Mouse (Mus musculus) forebrain, embryonic 15.5 days (tissue): ENCODE results near the gene Kpna1. TPM values are rescaled to one million over a fixed set of nuclear protein-coding genes. Genes with fewer than 3 reads are reported as not detected.
"Not testable (repeated sequence)": the region's sequence is repeated elsewhere in the genome, so short reads cannot be mapped to it uniquely, and the experiment has no call there.

Experiments used
- ATAC-seq: fragments of 200-750 bp; cut with Nextera tagmentation; replicated peaks from 2 replicates; pipeline ENCODE4 v1.8.0; 2017; ENCODE audit warnings: mild to moderate bottlenecking, moderate TSS enrichment, moderate library complexity
- H3K27ac ChIP-seq: fragments of 300-500 bp; sonication (generic); replicated peaks from 2 replicates; pipeline ENCODE4 v1.5.1; 2015; ENCODE audit warnings: mild to moderate bottlenecking, inconsistent platforms
- H3K27me3 ChIP-seq: fragments of 300-500 bp; sonication (generic); 2 replicates; pipeline ENCODE4 v1.6.1; 2015; ENCODE audit warnings: inconsistent platforms
- H3K36me3 ChIP-seq: fragments of 300-500 bp; sonication (generic); 2 replicates; pipeline ENCODE4 v1.6.1; 2015; ENCODE audit warnings: mild to moderate bottlenecking, inconsistent platforms
- H3K4me1 ChIP-seq: fragments of 300-500 bp; sonication (generic); 2 replicates; pipeline ENCODE4 v1.6.1; 2015; ENCODE audit warnings: inconsistent platforms
- H3K4me2 ChIP-seq: fragments of 300-500 bp; sonication (generic); replicated peaks from 2 replicates; pipeline ENCODE4 v1.6.1; 2015; ENCODE audit warnings: mild to moderate bottlenecking, inconsistent platforms
- H3K4me3 ChIP-seq: fragments of 300-500 bp; sonication (generic); 2 replicates; pipeline ENCODE4 v1.5.1; 2015; ENCODE audit warnings: mild to moderate bottlenecking, inconsistent platforms
- H3K9ac ChIP-seq: fragments of 300-500 bp; sonication (generic); replicated peaks from 2 replicates; pipeline ENCODE4 v1.6.1; 2015; ENCODE audit warnings: mild to moderate bottlenecking, inconsistent platforms
- H3K9me3 ChIP-seq: fragments of 300-500 bp; sonication (generic); 2 replicates; pipeline ENCODE4 v1.6.1; 2016; ENCODE audit warnings: inconsistent platforms
- WGBS: fragments of 180-500 bp; shearing (Covaris S2); methylation state at CpG from one replicate; pipeline ENCODE4 v1.1.7; 2015; ENCODE audit warnings: mixed read lengths; 5-methylcytosine and 5-hydroxymethylcytosine counted together
- polyA plus RNA-seq: library from polyadenylated mRNA; unstranded; fragments of >200 nt; fragmentation: Nextera tagmentation; extraction: Ambion mirVana; gene quantifications from 2 replicates; pipeline ENCODE4 v1.2.1, GENCODE M21; 2015

The Kpna1 gene
- polyA plus RNA-seq, result 75.2 and 76.2 TPM in 2 replicates

DNA sequence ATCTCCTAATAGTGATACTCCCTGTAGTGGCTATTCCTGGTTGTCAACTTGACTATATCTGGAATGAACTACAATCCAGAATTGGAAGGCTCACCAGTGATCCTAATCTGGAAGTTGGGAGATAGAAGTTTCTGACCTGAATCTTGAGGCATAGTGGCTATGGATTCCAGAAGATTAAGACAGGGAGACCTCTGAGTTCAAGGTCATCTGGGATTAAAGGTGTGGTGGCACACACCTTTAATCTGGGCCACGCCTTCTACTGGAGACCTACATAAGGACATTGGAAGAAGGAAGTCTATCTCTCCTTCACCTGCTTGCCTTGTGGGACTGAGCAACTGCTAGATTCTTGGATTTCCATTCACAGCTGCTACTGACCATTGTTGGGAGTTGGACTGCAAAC, at the start of gene Kpna1:
Gene Kpna1 (plus strand): TSS at position 301 of the 400 bp plus-strand sequence.
- H3K36me3 ChIP-seq, result not testable (repeated sequence)

DNA sequence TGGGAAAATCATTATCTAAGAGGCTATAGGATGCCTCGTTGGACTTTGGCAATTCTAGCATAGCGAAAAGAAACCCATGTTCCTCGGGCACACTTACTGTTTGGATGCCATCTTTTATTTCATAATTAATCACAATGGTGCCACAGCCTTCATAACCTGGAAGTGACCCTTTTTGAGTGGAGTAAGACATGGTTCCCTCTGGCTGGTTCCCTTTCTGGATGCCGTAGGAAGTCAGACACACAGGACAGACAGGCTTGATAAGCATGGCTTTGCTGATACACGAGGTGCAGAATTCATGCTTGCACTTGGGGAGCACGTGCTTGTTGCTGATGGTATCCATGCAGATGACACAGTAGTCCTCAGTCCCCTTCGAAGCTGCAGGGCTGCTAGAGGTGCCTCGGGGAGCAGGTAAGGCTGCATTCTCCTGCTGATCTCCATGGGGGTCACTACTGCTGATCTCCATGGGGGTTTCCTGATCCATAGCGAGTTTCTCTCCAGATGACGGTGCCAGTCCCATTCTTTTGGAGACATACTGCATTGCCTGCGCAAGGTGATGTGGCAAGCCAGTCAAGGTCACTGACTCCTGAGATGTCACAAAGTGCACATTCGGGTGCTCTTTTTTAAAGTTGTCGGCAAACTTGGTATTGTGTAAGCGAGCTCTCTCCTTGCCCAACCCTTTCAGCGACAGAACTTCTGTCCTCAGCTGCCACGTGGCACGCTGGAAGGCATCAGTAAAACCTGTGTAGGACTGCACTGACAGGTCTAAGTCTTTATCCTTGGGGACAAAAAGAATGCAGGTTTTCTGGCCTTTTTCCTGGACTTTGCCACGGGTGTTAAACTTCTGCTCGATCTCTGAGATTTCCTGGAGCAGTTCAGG, 46.1 kb upstream of the Kpna1 start:
- no peak overlapping the region for H3K4me2 ChIP-seq
- WGBS, result 90% methylated on average over 19 of the region's 19 CpGs

More for the DNA sequence above, at the start of gene Kpna1:
- H3K9ac ChIP-seq, H3K4me2 ChIP-seq, H3K27ac ChIP-seq, H3K4me3 ChIP-seq, ATAC-seq, H3K27me3 ChIP-seq, H3K9me3 ChIP-seq, H3K4me1 ChIP-seq: not testable (repeated sequence)
- 92% methylated on average over 1 of the region's 1 CpGs for WGBS

DNA sequence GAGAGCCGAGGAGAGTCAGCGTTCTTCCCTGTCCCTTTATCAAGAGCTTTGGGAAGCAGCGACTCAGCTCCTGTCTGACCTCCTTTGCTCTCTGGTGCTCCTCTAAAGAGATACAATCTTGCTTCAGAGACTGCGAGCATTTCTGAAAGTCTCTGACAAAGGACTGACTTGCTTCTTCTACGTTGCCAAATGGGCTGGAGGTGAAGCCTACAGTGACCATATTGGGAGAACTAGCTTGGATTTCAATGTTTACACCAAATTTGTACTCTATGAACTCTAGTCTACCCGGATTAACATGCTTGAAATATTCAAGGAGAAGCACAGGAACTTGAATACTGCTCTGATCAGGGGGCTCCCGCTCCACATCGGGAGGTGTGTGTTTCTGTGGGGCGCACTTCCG, 45.4 kb upstream of the Kpna1 start:
- Histone ChIP-seq H3K4me1 (no peaks in the 10 kb centered on the region), H3K9me3 (no peaks in the 10 kb centered on the region), H3K4me2 (no peak overlapping the region), H3K36me3 (no peaks in the 10 kb centered on the region), H3K9ac (no peak overlapping the region), H3K27ac (no peak overlapping the region), H3K27me3 (no peaks in the 10 kb centered on the region), H3K4me3 (no peak overlapping the region)
- WGBS, result 88% methylated on average over 10 of the region's 10 CpGs
- ATAC-seq, result no peak

More for the DNA sequence above, 46.1 kb upstream of the Kpna1 start:
- no peak overlapping the region for H3K27ac ChIP-seq
- H3K27me3 ChIP-seq, result no peaks in the 10 kb centered on the region
- no peak for ATAC-seq
- no peak overlapping the region for H3K9ac ChIP-seq
- H3K4me3 ChIP-seq, result no peak overlapping the region
- no peaks in the 10 kb centered on the region for H3K4me1 ChIP-seq
- no peaks in the 10 kb centered on the region for H3K9me3 ChIP-seq
- no peaks in the 10 kb centered on the region for H3K36me3 ChIP-seq

DNA sequence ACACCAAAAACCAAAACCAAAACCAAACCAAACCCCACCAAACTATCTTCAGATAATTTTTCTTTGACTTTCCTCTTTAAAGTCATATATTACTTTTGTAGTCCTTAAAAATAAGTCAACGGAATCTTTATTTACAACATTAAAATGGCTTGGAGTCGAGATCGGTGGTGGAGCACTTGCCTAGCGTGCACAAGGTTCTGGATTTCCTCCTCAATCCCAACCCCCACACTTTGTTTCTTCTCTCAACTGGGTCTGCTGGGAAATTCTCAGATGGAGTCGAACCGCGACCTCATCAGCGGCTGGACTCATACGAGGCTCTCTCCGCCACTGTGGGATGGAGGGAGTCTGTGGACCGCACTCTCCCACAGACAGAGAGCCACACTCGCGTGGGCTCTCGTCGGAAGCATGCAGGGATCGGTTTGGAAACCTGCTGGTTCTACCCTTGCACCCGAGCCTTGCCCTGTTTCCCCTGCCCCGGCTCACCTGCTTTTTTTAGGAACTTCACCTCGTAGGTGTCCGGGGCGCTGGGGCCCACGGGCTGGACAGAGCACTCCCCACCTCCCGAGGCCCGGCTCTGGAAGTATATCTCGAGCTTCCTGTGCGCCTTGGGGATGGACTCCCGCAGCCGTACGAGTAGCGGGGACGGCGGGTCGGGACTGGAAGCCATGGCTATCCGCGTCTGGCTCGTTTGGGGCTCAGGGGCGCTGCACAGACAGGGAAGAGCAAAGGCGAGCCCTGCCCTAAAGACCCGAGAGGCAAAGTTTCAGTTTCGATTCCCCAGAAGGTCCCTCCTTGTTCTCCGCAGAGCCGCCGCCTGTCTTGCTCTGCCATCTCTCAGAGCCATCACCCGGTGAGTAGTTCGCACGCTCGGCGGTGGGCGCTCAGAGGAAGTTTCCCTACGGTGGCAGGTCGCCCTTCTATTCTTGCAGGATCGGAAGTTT, 40.1 kb upstream of the Kpna1 start, which contains the start of the genes Parp9 and Dtx3l:
Gene Parp9 (plus strand): TSS at position 260 of the 941 bp plus-strand sequence.
Gene Dtx3l (minus strand): TSS at position 941 of the 941 bp plus-strand sequence.
- Histone ChIP-seq H3K9me3 (no peaks in the 10 kb centered on the region), H3K4me2 (peak within 1 kb of the TSS; percentile 85), H3K4me3 (peak within 1 kb of the TSS; percentile 55), H3K27me3 (no peaks in the 10 kb centered on the region), H3K9ac (peak within 1 kb of the TSS; percentile 55), H3K4me1 (peaks cover 9% of the 10 kb centered on the region), H3K27ac (no peak within 1 kb of the TSS), H3K36me3 (no peaks in the 10 kb centered on the region)
- ATAC-seq, result peak; percentile 68; the same call in 1 of the 2 replicates
- under 1% methylated on average over 52 of the region's 52 CpGs for WGBS

DNA sequence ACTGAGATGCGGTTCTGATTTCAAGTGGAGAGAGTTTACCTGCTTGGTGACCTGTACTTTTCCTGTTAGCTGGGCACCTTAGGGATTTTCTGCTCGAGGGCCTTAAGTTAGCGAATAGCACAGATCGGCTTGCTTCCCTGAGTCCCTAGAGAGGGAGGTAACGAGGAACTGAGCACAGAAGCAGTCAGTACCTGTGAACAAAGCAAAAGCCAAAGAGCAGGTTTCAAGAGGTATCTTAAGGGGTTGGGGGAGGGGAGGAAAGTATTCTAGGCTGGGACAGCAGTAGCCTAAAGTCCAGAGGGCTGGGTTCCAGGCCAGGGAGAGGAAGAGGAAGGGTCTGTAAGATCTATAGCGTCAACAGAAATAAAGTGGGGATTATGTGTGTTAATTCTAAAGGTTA, 39.3 kb upstream of the Kpna1 start:
- Histone ChIP-seq H3K27ac (no peak overlapping the region), H3K4me1 (peaks cover 9% of the 10 kb centered on the region), H3K36me3 (no peaks in the 10 kb centered on the region), H3K4me3 (peak overlapping the region; percentile 55), H3K9me3 (no peaks in the 10 kb centered on the region), H3K27me3 (no peaks in the 10 kb centered on the region), H3K9ac (no peak overlapping the region), H3K4me2 (peak overlapping the region; percentile 85)
- no peak for ATAC-seq
- 4% methylated on average over 6 of the region's 6 CpGs for WGBS

DNA sequence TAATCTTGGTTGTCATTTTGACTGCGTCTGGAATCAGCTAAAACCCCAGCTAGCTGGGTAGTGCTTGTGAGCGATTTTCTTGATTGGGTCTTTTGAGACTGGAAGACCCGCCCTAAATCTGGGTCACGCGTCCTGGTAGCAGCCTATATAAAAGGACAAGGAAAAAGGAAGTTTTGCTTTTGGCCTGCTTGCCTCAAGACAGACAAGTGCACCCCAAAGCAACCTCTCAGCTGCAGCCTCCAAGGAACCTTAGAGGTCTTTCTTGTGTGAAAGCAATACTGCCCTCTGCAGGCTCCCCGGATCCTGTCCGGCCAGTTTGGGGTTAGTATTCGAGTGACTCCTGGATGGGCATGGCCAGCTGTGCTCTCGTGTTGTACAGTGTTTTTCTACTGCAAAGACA, 38.9 kb upstream of the Kpna1 start:
- H3K4me1 ChIP-seq, result peaks cover 9% of the 10 kb centered on the region
- no peaks in the 10 kb centered on the region for H3K9me3 ChIP-seq
- no peak overlapping the region for H3K27ac ChIP-seq
- H3K27me3 ChIP-seq, result no peaks in the 10 kb centered on the region
- 12% methylated on average over 9 of the region's 9 CpGs for WGBS
- no peak overlapping the region for H3K9ac ChIP-seq
- peak overlapping the region; percentile 85 for H3K4me2 ChIP-seq
- ATAC-seq, result peak; percentile 31; the same call in 1 of the 2 replicates
- H3K36me3 ChIP-seq, result no peaks in the 10 kb centered on the region
- H3K4me3 ChIP-seq, result peak overlapping the region; percentile 55

DNA sequence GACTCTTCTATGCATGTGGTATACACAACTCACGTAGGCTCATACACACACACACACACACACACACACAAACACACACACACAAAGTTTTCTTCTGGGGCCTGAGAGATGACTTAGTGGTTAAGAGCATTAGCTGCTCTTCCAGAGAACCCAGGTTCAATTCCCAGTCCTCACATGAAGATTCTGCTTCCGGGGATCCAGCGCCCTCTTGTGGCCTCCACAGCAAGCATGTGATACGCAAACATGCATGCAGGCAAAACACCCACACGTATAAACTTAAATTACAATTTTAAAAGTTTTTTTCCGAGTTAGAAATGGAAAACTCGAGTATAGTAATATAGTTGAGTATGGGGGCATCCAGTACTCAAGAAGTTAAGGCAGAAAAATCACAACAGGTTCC, 37.2 kb upstream of the Kpna1 start:
- H3K4me3 ChIP-seq, result no peak overlapping the region
- 83% methylated on average over 7 of the region's 7 CpGs for WGBS
- H3K27me3 ChIP-seq, result no peaks in the 10 kb centered on the region
- no peak for ATAC-seq
- no peak overlapping the region for H3K4me2 ChIP-seq
- H3K4me1 ChIP-seq, result peaks cover 9% of the 10 kb centered on the region
- no peak overlapping the region for H3K9ac ChIP-seq
- no peak overlapping the region for H3K27ac ChIP-seq
- no peaks in the 10 kb centered on the region for H3K9me3 ChIP-seq
- H3K36me3 ChIP-seq, result no peaks in the 10 kb centered on the region

DNA sequence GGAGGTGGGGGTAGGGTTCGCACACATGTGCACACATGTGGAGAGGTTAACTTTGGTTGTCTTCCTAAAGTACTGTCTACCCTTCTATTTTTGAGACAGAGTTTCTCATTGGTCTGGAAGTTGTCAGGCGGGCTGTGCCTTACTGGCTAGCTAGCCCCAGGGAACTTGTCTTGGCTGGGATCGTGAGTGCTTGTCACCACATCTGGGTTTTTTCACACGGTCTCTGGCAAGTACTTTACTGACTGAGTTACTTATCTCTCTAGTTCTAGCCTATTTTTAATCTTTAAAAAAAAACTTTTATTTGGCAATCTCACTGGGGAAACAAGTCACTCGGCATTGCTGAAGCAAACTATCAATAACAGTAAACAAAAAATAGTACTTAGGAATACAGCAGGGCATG, 29.3 kb upstream of the Kpna1 start:
- Histone ChIP-seq H3K27ac (no peak overlapping the region), H3K9me3 (no peaks in the 10 kb centered on the region), H3K4me2 (no peak overlapping the region), H3K4me3 (no peak overlapping the region), H3K36me3 (no peaks in the 10 kb centered on the region), H3K4me1 (no peaks in the 10 kb centered on the region), H3K27me3 (no peaks in the 10 kb centered on the region), H3K9ac (no peak overlapping the region)
- WGBS, result 89% methylated on average over 5 of the region's 5 CpGs
- ATAC-seq, result no peak

DNA sequence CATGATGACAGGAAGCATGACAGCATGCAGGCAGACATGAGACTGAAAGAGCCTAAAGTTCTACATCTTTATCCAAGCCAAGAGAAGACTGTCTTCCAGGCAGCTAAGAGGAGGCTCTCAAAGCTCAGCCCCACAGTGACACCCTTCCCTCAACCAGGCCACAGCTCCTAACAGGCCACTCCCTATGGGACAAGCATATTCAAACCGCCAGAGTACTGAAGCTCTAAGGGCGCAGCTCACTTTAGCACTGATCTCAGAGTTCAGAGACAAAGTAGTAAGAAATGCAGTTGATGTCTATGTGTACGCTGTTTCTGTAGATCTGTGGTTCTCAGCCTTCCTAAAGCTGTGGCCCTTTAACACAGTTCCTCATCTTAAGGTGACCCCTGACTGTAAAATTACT, 27.3 kb upstream of the Kpna1 start:
- H3K36me3 ChIP-seq, result no peaks in the 10 kb centered on the region
- no peaks in the 10 kb centered on the region for H3K27me3 ChIP-seq
- no peak overlapping the region for H3K27ac ChIP-seq
- WGBS, result 94% methylated on average over 3 of the region's 3 CpGs
- H3K9me3 ChIP-seq, result no peaks in the 10 kb centered on the region
- no peak overlapping the region for H3K9ac ChIP-seq
- ATAC-seq, result no peak
- H3K4me2 ChIP-seq, result no peak overlapping the region
- H3K4me1 ChIP-seq, result no peaks in the 10 kb centered on the region
- H3K4me3 ChIP-seq, result no peak overlapping the region

DNA sequence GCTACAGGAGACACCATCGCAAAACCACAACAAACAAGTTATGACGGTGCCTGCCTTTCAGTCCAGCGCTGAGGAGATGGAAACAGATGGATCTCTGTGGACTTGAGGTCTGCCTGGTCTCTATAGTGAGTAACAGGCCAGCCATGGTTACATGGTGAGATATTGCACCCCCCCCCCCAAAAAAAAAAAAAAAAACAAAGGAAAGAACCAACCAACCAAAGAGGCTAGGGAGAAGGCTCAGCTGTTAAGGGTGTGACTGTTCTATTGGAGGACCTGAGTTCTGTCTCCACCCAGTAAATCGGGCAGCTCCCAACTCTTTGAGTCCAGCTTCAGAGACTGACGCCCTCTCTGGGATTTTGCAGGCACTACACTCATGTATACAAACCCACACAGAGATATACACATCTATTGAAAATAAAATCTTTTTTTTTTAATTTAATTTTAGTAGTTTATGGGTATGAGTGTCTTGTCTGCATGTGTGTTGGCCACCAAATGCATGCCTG, 25.9 kb upstream of the Kpna1 start:
- H3K27me3 ChIP-seq, result no peaks in the 10 kb centered on the region
- H3K4me3 ChIP-seq, result no peak overlapping the region
- H3K4me2 ChIP-seq, result no peak overlapping the region
- H3K4me1 ChIP-seq, result no peaks in the 10 kb centered on the region
- no peak for ATAC-seq
- H3K36me3 ChIP-seq, result no peaks in the 10 kb centered on the region
- WGBS, result 90% methylated on average over 5 of the region's 5 CpGs
- H3K9ac ChIP-seq, result no peak overlapping the region
- H3K27ac ChIP-seq, result no peak overlapping the region
- no peaks in the 10 kb centered on the region for H3K9me3 ChIP-seq

DNA sequence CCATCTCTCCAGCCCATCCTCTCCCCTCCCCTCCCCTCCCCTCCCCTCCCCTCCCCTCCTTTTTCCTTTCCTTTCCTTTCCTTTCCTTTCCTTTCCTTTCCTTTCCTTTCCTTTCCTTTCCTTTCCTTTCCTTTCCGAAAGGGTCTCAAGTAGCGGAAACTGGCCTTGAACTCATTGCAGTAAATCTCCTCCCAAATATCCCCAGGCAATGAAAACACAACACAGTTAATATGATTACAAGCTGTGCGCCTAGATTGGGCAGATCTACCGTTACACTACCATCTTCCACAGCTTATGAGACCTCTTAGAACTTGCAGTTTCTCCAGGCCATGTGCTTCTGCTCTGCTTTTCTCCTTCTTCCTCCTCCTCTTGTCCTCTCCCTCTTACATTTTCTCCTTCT, 12.6 kb upstream of the Kpna1 start:
- not testable (repeated sequence) for H3K4me1 ChIP-seq, ATAC-seq, H3K9me3 ChIP-seq, H3K9ac ChIP-seq, H3K27me3 ChIP-seq, H3K4me2 ChIP-seq, H3K4me3 ChIP-seq, H3K36me3 ChIP-seq, H3K27ac ChIP-seq
- WGBS, result 67% methylated on average over 2 of the region's 4 CpGs
